Mouse (Mus musculus) skeletal muscle tissue, postnatal 0 days (tissue): Measurements from ENCODE around the gene Gga2. TPM values are rescaled to one million over a fixed set of nuclear protein-coding genes. Genes with fewer than 3 reads are reported as not detected.

Experiments used
- polyA plus RNA-seq: library from polyadenylated mRNA; unstranded; fragments of >200 nt; fragmentation: Nextera tagmentation; extraction: Ambion mirVana; gene quantifications from 2 replicates; pipeline ENCODE4 v1.2.1, GENCODE M21; 2015

The Gga2 gene
- polyA plus RNA-seq: 52.8 and 58.7 TPM in 2 replicates

GRCm38 (mm10) chr7:122020667-122021354 is at the start of gene Gga2:
TSS of gene Gga2 (minus strand) at chr7:122021222.

GRCm38 (mm10) chr7:122066945-122067516 is 46.0 kb upstream of the Gga2 start, which contains the start of the genes Ubfd1 and Ears2:
TSS of gene Ubfd1 (plus strand) at chr7:122067175.
TSS of gene Ears2 (minus strand) at chr7:122067263.

GRCm38 (mm10) chr7:121981307-121981871 is 39.6 kb downstream of the Gga2 start, which contains the start of gene Cog7:
TSS of gene Cog7 (minus strand) at chr7:121981711.

Other genes starting within 250 kb of the Gga2 start
- gene Scnn1b, start 156.2 kb downstream of the Gga2 start, polyA plus RNA-seq: 0.05 and 0.19 TPM in 2 replicates
- 10.5 and 11.6 TPM in 2 replicates for gene Cog7, start 39.5 kb downstream of the Gga2 start, polyA plus RNA-seq
- 33.7 and 37.9 TPM in 2 replicates for gene Ubfd1, start 46.0 kb upstream of the Gga2 start, polyA plus RNA-seq
- gene Ears2, start 46.0 kb upstream of the Gga2 start, polyA plus RNA-seq: 13.2 and 14.3 TPM in 2 replicates
- 1,484 and 1,666 TPM in 2 replicates for gene Ndufab1, start 80.7 kb upstream of the Gga2 start, polyA plus RNA-seq
- gene Palb2, start 111.8 kb upstream of the Gga2 start, polyA plus RNA-seq: 2.1 and 3.6 TPM in 2 replicates
- gene Dctn5, start 111.8 kb upstream of the Gga2 start, polyA plus RNA-seq: 53.3 and 61.1 TPM in 2 replicates
- 13.6 and 16.6 TPM in 2 replicates for gene Plk1, start 138.2 kb upstream of the Gga2 start, polyA plus RNA-seq
- not detected in 2 replicates for gene Ern2, start 165.0 kb upstream of the Gga2 start, polyA plus RNA-seq
- gene Chp2, start 198.3 kb upstream of the Gga2 start, polyA plus RNA-seq: 1.6 and 1.7 TPM in 2 replicates